Mouse (Mus musculus) mesoderm, embryonic 11.5 days (tissue): ENCODE data around the gene Coq6.
A peak's percentile ranks its signal among the peaks of the same experiment; 100 is the strongest.

ENCODE experiments used
- DNase-seq: peaks from one replicate; pipeline ENCODE4 v3.0.0-alpha.2; 2012; ENCODE audit warnings: low read depth, low spot score

The Coq6 gene

GRCm38 (mm10) chr12:84396947-84397679 is 35.7 kb downstream of the Coq6 start:
- no peak for DNase-seq

DNA sequence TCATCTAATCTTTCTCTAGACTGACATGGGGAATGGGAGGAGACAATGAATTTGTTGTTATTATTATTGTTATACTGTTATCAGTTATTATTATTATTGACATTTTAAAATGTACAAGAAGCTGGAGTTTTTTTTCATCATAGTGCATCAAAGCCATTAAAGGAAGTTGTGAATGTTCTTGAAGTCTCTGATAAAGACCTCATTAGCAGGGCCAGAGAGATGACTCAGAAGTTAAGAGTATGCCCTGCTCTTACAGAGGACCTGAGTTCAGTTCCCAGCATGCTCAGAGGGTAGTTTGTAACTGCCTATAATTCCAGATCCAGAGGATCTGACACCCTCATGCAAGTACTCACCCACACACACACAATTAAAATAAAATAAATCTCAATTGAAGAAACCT is 36.2 kb downstream of the Coq6 start:
- no peak for DNase-seq

GRCm38 (mm10) chr12:84398629-84399028 is 37.2 kb downstream of the Coq6 start:
- DNase-seq: no peak

- DNase-seq: no peak
Observed at GRCm38 (mm10) chr12:84399135-84399534, 37.7 kb downstream of the Coq6 start.

DNA sequence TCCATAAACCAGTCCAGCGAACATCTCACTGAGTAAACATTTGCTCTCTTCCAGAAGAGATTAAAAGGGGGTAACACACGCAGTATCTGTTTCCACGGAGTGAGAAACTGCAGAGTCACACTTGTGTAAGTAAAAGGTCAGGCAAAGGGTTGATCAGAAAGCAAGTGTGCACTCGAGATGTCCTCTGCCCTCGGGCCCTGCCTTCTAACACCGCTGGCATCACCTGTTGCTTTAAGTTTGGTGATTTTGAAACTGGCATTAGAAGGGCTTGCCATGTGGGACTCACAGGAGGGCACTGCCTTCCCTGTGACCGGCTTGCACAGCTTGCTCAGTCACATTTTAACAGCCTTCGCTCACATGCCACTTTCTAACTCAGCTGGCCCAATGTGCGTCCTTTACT is 38.2 kb downstream of the Coq6 start:
- DNase-seq: no peak

- no peak for DNase-seq
Observed at GRCm38 (mm10) chr12:84400068-84400467, 38.6 kb downstream of the Coq6 start.

GRCm38 (mm10) chr12:84400653-84401052 is 39.2 kb downstream of the Coq6 start:
- DNase-seq: no peak

DNA sequence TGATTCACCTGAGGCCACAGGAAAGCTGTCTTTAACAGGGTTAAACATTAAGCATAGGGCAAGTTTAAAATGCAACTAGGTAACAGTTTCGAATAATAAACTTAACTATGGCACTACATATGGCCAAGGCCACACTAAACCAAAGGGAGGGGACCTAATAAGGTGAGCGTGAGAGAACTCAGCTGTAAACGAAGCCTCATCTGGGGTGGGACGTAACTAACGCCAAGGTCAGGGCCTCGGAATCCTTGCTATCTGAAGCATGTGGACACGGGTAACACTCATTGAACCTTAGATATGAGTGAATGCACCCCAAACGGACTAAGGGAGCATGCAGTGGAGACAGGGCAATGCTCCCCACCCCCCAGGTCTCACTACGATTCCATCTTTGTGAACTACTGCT is 41.5 kb downstream of the Coq6 start:
- DNase-seq: no peak

DNA sequence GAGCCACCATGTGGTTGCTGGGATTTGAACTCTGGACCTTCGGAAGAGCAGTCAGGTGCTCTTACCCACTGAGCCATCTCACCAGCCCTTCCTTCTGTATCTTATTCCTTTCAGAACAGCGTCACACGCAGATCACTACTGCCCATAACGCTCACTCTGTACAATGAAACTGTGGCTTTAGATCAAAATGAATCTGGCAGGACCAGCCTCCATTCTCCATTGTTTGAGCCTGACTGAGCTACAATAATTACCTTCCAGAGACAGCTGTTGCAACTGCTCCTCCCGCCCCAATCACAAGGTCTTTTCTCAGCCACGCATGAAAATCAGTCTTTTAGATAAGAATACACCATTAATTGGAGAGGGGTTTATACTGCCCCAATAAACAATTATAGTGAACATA is 43.1 kb downstream of the Coq6 start:
- no peak for DNase-seq

GRCm38 (mm10) chr12:84407259-84407658 is 45.8 kb downstream of the Coq6 start:
- no peak for DNase-seq

- peak; percentile 18 for DNase-seq
Observed at GRCm38 (mm10) chr12:84407874-84408818, 46.7 kb downstream of the Coq6 start.

- DNase-seq: peak; percentile 87
Observed at GRCm38 (mm10) chr12:84408819-84409507, 47.5 kb downstream of the Coq6 start, which contains the start of the genes Entpd5 and Bbof1. TSS of gene Entpd5 (minus strand) at chr12:84409029. TSS of gene Bbof1 (plus strand) at chr12:84409071.

DNA sequence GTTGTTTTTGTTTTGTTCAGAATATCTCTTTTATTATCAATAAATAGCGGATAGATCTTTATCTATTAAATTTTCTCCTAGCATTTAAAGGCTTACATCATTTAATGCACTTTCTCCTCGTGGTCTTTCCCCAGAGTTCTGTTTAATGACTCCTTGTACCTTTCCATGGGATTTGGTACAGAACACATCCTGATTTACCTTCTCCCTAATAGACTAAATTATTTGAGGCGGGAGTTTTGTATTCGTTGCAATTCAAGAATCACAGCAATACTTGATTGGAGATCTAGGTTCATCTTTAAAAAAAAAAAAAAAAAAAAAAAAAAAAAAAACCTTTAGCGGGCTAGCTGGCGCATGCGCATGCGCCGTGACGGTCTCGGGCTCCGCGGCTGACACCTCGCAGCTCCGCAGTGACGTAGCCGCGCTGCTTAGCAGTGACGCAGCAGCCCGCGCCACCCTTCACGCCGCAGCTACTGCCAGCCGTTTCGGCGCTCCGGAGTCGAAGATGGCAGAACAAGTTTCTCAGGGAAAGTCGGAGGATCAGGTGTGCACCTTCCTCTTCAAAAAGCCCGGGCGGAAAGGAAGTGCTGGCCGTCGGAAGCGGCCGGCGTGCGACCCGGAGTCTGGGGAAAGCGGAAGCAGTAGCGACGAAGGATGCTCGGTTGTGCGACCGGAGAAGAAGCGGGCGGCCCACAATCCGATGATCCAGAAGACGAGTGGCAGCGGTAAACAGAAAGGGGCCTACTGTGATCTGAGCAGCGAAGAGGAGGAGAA is 55.6 kb downstream of the Coq6 start, which contains the start of gene Rnf113a2:
TSS of gene Rnf113a2 (plus strand) at position 363 of the 771 bp plus-strand sequence.
- DNase-seq: peak; percentile 95

GRCm38 (mm10) chr12:84417605-84417922 is 56.1 kb downstream of the Coq6 start:
- DNase-seq: no peak
